Mouse (Mus musculus) cerebellum, adult 11-12 months (tissue): ENCODE results near the gene Cldn4.

Experiments used
- DNase-seq: peaks from one replicate; pipeline ENCODE4 v3.0.0; 2022

Gene Cldn4

GRCm38 (mm10) chr5:134929988-134930387 lies 16.7 kb downstream of the Cldn4 start:
- no peak for DNase-seq

GRCm38 (mm10) chr5:134926726-134927125 lies 20.0 kb downstream of the Cldn4 start:
- DNase-seq = no peak

- no peak for DNase-seq
Observed at GRCm38 (mm10) chr5:134923141-134923540, 23.6 kb downstream of the Cldn4 start.

- DNase-seq = no peak
Observed at GRCm38 (mm10) chr5:134921106-134921505, 25.6 kb downstream of the Cldn4 start.

GRCm38 (mm10) chr5:134920106-134920687 lies 26.5 kb downstream of the Cldn4 start:
- no peak for DNase-seq

- DNase-seq = no peak
Observed at GRCm38 (mm10) chr5:134919097-134919496, 27.6 kb downstream of the Cldn4 start.

GRCm38 (mm10) chr5:134918071-134918832 lies 28.5 kb downstream of the Cldn4 start:
- peak; percentile 14 for DNase-seq

- no peak for DNase-seq
Observed at GRCm38 (mm10) chr5:134915311-134915710, 31.4 kb downstream of the Cldn4 start, which contains the start of gene Cldn13. TSS of gene Cldn13 (minus strand) at chr5:134915526.

GRCm38 (mm10) chr5:134914510-134914909 lies 32.2 kb downstream of the Cldn4 start:
- no peak for DNase-seq

- DNase-seq = no peak
Observed at GRCm38 (mm10) chr5:134913753-134914152, 33.0 kb downstream of the Cldn4 start.

GRCm38 (mm10) chr5:134913352-134913751 lies 33.4 kb downstream of the Cldn4 start:
- no peak for DNase-seq

- no peak for DNase-seq
Observed at GRCm38 (mm10) chr5:134911901-134912300, 34.8 kb downstream of the Cldn4 start.

- DNase-seq = peak; percentile 80
Observed at GRCm38 (mm10) chr5:134907135-134907534, 39.6 kb downstream of the Cldn4 start.

GRCm38 (mm10) chr5:134906633-134907032 lies 40.1 kb downstream of the Cldn4 start, which contains the start of gene Tmem270:
TSS of gene Tmem270 (minus strand) at chr5:134906733.
- no peak for DNase-seq

- DNase-seq = no peak
Observed at GRCm38 (mm10) chr5:134901644-134902027, 45.1 kb downstream of the Cldn4 start.

- DNase-seq = no peak
Observed at GRCm38 (mm10) chr5:134901012-134901643, 45.6 kb downstream of the Cldn4 start.

- DNase-seq = no peak
Observed at GRCm38 (mm10) chr5:134897596-134897995, 49.1 kb downstream of the Cldn4 start.

- no peak for DNase-seq
Observed at GRCm38 (mm10) chr5:134896965-134897364, 49.8 kb downstream of the Cldn4 start.

GRCm38 (mm10) chr5:134895291-134895690 lies 51.4 kb downstream of the Cldn4 start:
- DNase-seq = no peak
